Mouse (Mus musculus) layer of hippocampus, adult 9-10 months (tissue): ENCODE measurements around the gene Ppm1l.

Experiments
- DNase-seq: peaks from one replicate; pipeline ENCODE4 v3.0.0; 2022; ENCODE audit warnings: low spot score

The Ppm1l gene

DNA sequence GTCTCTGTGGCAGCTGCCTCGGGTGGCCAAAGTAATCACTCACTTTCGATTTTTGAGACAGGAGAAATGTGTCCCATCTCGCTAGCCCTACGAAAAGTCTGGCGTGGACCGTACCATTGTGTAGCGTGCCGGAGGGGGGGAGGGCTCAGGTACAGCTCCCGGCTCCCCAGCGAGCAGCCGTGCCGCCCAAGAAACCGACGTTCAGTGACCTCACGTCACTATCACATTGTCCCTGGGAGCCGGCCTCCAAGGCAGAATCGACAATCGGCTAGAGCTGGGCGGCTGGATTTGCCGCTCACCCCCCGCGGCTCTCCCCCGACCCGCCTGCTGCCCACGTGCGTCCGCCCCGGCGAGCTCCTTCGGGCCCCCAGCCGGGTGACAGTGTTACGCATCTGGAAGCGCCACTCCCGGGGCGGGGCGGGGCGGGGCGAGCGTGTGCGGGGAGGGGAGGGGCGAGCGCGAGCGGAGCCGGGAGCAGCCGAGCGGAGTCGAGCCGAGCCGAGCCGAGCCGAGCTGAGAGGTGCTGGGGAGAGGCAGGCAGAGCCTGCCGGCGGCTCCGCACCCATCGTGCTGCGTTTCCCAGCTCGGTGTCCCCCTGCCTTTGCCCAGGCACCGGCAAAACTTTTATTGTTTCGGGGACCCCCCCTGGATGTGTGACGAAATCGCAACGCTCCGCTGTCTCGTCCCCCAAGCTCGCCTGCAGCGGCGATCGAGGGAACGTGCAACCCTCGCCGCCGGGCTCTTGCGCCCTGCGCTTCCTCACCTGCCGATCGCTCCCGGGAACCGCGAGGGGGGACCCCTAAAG, at the start of gene Ppm1l:
Gene Ppm1l, plus strand, starts transcription at position 471 of the 805 bp plus-strand sequence.
- peak; percentile 82 for DNase-seq

- DNase-seq: no peak
Observed at GRCm38 (mm10) chr3:69271812-69272211, 44.8 kb upstream of the Ppm1l start.

- DNase-seq: no peak
Observed at GRCm38 (mm10) chr3:69274018-69274663, 42.5 kb upstream of the Ppm1l start.

DNA sequence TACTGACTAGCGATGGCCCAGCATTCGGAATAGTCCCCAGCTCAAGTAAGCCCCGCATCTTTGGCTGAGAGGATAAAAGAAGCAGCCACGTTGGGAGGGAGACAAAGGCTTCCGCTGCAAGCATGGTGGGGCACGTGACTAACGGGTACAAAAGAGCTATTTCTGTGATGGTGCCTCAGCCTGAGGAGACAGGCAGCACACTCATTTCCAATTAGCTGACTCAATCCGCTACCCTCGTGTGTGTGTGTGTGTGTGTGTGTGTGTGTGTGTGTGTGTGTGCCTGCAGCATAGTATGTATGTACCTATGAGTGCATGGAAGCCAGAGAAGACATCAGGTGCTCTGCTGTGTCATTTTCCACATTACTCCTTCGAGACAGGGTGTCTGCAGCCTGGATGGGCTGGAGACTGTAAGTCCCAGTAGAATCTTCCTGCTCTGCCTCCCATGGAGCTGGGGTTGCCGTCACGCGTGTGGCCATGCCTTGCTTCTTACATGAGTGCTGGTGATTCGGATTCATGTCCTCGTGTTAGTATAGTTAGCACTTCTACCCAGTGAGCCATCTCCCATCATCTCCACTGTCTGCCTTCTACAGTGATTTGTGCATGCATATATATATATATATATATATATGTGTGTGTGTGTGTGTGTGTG, 41.9 kb upstream of the Ppm1l start:
- no peak for DNase-seq

DNA sequence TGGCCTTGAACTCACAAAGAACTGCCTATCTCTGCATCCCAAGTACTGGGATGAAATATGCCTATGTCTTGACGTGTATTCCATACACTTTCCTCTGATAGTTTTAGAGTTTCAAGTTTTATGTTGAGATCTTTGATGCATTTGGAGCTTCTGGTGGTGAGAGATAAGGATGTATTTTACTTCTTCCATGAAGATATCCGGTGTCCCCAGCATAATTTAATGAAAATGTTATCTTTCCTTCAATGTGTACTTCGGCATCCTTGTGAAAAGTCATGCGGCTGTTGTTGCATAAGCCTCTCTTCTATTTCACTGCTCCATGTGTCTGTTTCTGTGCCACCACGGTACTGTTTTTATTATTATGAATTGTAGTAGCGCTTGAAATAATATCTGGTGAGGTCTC, 38.0 kb upstream of the Ppm1l start:
- DNase-seq: no peak

DNA sequence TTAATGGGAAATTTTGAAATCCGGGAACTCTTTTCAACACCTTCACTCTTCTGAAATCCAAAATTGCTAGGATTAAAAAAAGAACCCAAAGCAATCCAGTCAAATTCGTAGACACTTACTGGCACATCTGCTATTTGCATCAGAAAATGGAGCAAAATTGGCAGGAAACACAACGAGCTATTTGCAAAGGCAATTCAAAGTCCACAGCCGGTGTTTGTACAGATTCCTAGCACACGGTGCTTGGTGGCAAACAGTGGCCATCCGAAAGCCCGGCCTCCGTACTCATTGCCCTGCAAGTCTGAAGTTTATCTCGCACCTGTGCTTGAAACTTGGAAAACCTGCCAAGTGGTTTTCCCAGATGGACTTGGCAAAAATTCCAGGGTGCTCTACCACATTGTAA, 34.3 kb upstream of the Ppm1l start:
- no peak for DNase-seq

DNA sequence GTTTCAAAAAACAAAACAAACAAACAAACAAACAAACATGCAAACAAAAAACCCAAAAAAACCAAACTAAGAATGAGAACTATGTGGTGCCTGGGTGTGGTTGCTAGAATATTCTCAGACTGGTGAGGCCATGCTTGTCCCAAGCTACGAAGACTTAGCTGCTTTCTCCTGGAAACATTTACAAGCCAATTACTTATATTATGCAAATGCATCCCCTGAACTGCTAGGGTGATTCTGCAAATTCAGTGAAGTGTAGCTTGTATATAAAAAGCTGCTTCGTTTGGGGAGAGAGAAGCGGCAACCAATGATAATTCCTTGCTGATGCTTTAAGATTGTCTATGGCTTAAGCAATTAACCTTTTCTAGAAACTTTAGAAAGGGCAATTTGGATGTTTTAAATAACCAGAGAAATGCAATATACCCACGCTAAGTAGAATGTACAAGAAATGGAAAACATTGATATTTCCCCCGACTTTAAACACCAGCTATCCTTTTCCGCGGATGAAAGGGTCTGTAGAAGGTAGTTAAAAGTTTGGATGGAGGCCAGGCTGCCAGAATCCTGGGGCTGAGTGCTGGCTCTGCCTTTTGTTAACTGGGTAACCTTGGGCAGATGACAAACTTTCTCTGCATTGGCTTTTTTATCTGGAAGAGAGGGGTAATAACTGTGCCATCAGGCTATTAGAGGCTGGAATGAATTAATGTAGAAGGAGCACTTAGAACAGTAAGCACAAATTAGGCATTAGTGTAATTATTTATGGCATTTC, 33.4 kb upstream of the Ppm1l start:
- DNase-seq: no peak

- DNase-seq: no peak
Observed at GRCm38 (mm10) chr3:69289833-69290232, 26.8 kb upstream of the Ppm1l start.

DNA sequence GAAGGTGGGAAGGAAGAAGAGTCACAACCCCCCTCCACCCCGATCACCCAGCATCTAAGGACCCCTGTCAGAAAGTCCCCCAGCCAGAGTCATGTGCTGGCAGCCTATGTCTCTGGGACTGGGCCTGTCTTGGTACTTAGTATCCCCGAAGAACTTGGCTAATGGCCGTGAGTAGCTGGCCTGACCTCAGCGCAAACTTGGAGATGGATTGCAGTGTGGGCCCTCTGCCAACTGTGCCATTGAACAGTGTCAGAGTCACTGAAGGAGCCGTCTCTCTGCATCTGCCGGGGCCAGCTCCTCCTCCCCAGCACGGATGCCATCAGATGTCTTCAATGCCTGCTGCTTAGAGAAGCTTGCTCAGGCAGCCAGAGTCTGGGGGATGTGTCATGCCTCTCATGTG, 26.4 kb upstream of the Ppm1l start:
- no peak for DNase-seq

GRCm38 (mm10) chr3:69290844-69291243, 25.8 kb upstream of the Ppm1l start:
- DNase-seq: no peak

DNA sequence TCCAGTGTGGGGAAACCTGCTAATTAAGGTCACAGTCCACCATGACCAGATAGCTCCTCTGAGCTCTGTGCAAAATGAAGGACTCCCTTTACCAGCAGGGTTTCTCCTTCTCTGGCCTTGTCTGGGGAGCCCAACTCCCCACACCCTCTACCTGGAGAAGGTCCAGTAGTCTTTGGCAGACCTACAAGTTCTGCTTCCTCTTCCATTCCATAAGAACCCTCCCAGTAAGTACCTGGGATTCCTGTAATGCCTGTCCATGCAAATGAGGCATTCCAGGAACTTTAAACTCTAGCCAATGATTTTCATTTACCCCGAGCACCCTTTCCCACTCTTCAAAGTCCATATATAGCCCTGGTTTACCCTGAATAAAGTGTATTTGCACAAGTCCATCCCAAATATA, 24.0 kb upstream of the Ppm1l start:
- no peak for DNase-seq

DNA sequence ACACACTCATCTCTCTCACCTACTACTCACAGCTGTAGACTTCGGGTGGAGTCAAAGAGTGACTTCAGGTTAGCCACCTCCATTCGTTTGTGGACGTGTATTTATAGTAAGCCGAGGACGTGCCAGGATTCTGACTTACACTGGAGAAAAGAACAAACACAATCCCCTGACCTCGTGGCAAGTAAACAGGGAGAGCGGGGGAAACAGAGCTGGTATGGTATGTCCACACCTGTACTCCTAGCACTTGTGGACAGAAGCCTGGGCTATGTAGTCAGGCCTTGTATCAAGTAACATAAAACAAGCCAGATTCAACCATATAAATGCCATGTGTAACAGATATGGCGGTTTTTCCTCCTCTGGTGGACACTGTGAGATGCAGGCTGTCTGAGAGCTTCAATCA, 20.4 kb upstream of the Ppm1l start:
- DNase-seq: no peak

- DNase-seq: no peak
Observed at GRCm38 (mm10) chr3:69300121-69300520, 16.5 kb upstream of the Ppm1l start.

GRCm38 (mm10) chr3:69315810-69316390, 761 bp upstream of the Ppm1l start:
- DNase-seq: no peak

DNA sequence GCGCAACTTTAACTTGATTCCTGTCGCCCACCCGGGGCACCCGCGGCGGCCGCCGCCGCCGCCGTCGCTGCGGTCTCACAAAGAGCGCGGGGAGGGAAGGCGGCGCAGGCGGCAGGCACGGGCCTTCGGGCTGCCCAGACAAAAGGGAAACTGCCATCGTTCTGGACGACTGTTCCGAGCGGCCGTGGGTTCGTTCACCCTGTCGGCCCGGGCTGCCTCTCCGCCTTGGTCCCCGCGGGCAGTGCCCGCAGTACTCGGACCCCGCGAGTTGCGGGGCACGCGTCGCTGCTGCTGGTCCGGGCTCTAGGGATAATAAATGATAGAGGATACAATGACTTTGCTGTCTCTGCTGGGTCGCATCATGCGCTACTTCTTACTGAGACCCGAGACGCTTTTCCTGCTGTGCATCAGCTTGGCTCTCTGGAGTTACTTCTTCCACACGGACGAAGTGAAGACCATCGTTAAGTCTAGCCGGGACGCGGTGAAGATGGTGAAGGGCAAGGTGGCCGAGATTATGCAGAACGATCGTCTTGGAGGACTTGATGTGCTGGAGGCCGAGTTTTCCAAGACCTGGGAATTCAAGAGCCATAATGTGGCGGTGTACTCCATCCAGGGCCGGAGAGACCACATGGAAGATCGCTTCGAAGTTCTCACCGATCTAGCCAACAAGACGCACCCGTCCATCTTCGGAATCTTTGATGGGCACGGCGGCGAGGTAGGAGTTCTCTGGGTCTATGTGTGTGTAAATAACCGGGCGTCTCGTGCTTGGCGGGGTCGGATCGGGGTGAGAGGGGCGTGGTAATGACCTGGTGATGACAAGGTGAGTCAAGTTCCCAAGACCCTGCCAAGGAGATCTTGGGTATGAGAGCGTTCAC, 827 bp downstream of the Ppm1l start:
- no peak for DNase-seq

DNA sequence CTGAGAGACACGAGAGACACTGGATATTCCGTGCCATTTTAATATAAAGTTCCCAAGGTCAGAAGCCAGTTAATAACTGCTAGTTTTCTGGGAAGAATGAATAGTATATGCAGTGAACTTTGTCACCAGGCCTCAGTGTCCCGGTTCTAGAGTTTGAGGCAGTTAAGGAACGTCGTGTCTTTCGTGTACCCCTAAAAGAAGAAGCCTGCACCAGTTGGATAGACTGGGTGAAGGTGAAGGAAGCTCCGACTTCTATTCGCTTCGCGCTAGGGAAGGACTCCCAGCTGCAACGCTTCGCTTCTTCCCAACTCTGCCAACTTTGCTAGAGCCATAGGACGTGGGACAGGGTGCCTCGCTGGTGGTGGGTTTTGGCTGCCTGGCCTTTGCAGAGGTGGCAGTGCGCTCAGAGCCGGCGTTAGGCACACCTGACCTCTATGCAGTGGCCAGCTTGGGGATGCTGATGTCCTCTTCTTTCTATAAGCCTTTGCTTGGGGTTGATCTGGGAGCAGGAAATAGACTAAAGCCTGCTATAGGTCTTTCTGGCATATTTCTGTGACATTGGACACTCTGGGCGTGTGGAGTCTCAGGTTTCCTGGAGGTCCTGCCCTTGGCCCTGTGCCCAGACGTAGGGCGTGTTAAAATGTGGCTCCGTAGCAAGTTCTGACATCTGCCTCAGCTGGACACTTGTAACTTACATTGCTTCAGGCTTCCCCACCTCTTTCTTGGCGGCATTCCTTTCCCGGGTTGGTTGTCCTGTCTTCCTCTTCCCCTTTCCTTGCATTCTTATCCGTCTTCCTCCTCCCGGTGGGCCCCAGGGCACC, 1.7 kb downstream of the Ppm1l start:
- no peak for DNase-seq

DNA sequence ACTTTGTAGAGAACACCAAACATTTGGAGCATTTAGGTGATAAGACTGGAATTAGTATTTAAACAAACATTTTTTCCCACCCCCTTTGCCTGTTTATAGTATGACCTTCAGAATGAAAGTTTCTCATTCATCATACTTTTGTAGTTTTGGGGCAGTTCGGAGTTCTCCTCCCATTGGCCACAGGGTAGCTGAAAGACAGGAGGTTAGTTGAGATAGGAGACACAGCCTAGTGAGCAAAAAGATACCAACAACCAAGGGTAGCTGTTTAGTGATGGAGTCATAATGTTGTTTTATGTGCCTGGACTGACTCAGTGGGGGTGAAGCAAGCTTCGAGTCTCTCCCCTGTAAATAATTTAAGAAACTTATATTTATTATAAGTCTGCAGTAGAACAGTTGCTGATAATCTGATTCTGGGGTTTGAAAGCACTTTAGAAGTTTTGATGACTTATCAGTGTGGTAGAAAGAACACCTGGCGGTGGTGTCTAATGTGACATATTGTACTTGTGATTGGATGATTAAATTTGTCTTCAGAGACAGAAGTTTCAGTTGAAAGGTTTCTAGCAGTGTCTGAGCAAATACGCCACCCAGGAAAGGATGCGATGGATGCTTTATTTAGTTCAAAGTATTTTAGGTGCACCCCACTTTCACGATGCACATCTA, 2.5 kb downstream of the Ppm1l start:
- DNase-seq: no peak

- no peak for DNase-seq
Observed at GRCm38 (mm10) chr3:69323982-69324381, 7.3 kb downstream of the Ppm1l start.

- no peak for DNase-seq
Observed at GRCm38 (mm10) chr3:69329910-69330309, 13.2 kb downstream of the Ppm1l start.

GRCm38 (mm10) chr3:69333819-69334218, 17.2 kb downstream of the Ppm1l start:
- no peak for DNase-seq
